Mouse (Mus musculus) lung, adult 2 months (tissue): ENCODE measurements around the gene Josd1. TPM values are rescaled to one million over a fixed set of nuclear protein-coding genes. Genes with fewer than 3 reads are reported as not detected.

Source experiments
- DNase-seq: peaks from one replicate; pipeline ENCODE4 v3.0.0; 2022
- H3K4me1 ChIP-seq: fragments of 200-500 bp; 2 replicates; pipeline ENCODE4 v1.6.1; 2011; ENCODE audit warnings: low read length; ENCODE audit not compliant: control insufficient read depth, insufficient read depth
- H3K4me3 ChIP-seq: fragments of 200-500 bp; replicated peaks from 2 replicates; pipeline ENCODE3; 2011; ENCODE audit warnings: low read depth, mild to moderate bottlenecking, control low read depth, low read length; ENCODE audit errors: extremely low read depth
- CTCF ChIP-seq: fragments of 200-500 bp; IDR thresholded peaks from 2 replicates; pipeline ENCODE4 v1.5.1; 2011; ENCODE audit warnings: mild to moderate bottlenecking, low read length, control low read depth; ENCODE audit not compliant: insufficient read depth
- POLR2A ChIP-seq: fragments of 200-500 bp; IDR thresholded peaks from 2 replicates; pipeline ENCODE4 v1.6.1; 2011; ENCODE audit warnings: low read depth, mild to moderate bottlenecking, control low read depth, low read length, borderline replicate concordance; ENCODE audit errors: extremely low read depth
- WGBS: fragments of 180-500 bp; shearing (Covaris S2); methylation state at CpG from one replicate; pipeline ENCODE4 v1.1.7; 2018; 5-methylcytosine and 5-hydroxymethylcytosine counted together
- polyA plus RNA-seq: library from polyadenylated mRNA; depleted of rRNA; stranded (reverse); fragments of >200 nt; gene quantifications from 2 replicates; pipeline ENCODE4 v1.2.3, GENCODE M21; 2012

The Josd1 gene
- polyA plus RNA-seq, 1 experiment: 16.3 TPM

DNA sequence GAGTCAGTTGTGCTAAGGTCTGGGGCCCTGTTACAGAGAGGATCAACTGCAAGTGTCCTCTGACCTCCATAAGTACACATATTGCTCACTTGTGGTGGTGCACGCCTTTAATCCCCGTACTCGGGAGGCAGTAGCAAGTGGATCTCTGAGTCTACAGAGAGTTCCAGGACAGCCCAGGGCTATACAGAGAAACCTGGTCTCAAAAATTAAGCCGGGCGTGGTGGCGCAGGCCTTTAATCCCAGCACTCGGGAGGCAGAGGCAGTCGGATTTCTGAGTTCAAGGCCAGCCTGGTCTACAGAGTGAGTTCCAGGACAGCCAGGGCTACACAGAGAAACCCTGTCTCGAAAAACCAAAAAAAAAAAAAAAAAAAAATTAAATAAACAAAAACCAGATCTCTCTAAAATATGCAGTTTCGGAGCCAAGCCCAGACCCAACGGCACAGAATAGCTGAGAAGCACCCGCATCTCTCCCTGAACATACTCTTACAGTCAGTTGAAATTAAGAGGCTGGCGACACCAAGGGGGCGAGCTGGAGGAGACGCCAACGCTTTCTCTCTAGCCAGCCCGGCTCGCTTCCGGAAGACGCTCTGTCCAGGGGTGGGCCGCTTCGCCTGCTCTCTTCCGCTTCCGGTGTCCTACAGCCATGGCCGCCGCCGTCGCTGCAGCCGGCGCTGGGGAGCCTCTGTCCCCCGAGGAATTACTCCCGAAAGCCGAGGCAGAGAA, 17.3 kb downstream of the Josd1 start, which contains the start of gene Tomm22:
Tomm22 (plus strand) TSS at position 613 of the 723 bp plus-strand sequence.
- Histone ChIP-seq H3K4me3 (peak within 1 kb of the TSS; percentile 95), H3K4me1 (peaks cover 5% of the 10 kb centered on the region; the same call in 1 of the 2 replicates)
- peak; percentile 79 for DNase-seq
- TF ChIP-seq CTCF (peak; percentile 60), POLR2A (peak; percentile 51; the same call in 1 of the 2 replicates)
- 15% methylated on average over 33 of the region's 33 CpGs for WGBS

DNA sequence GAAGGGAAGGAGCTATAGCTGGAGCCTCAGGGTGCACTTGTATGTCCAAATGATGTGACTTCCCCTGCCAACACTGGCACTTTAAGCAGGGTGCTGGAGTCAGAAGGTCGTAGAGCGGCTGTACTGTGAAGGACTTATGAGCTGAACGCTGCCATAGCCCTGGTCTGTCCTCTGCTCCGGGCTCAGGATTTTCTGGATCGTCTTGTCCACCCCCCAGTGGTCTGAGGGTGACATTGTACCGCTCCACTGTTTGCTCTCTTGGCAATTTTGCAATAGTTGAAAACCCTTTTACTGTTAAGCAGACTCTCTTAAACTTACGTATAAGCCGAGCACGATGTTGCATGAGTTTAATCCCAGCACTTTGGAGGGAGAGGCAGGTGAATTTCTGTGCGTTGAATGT, 18.5 kb downstream of the Josd1 start:
- Histone ChIP-seq H3K4me1 (peaks cover 5% of the 10 kb centered on the region; the same call in 1 of the 2 replicates), H3K4me3 (no peak overlapping the region)
- 55% methylated on average over 10 of the region's 10 CpGs for WGBS
- TF ChIP-seq CTCF (0 out of 2 replicates have a peak, but pooled peaks have one; percentile 7), POLR2A (no peak)
- peak; percentile 22 for DNase-seq

DNA sequence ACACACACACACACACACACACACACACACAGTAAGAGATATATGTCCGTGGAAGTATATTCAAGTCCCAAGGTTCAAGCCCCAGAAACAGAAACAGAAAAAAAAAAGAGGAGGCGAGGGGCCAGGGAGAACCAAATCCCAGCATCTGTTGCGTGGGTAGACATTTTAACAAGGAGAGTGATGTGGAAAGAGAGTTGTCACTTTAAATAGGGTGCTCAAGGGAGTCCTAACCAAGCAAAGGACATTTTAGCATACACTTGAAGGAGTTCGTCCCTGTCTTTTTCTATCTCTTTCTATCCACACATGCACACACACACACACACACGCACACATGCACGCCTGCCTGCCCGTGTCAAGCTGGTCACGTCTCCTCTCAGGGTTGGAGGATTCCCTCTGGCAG, 23.1 kb downstream of the Josd1 start:
- TF ChIP-seq CTCF (no peak), POLR2A (no peak)
- WGBS: 94% methylated on average over 8 of the region's 8 CpGs

DNA sequence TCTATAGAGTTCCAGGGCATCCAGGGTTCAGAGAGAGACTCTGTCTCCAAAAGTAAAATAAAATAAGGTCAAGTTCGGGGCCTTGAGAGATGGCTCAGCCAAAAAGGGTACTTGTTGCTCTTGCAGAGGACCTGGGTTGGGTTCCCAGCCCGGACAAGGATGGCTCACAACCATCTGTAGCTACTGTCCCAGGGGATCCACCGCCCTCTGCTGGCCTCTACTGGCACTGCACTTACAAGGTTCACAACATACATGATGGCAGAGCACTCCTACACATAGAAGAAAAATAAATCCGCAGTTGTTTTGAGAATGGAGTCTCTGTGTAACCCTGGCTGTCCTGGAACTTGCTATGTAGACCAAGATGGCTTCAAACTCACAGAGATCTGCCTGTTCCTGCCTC, 25.9 kb downstream of the Josd1 start:
- WGBS: 72% methylated on average over 4 of the region's 4 CpGs
- Histone ChIP-seq H3K4me1 (peaks cover 3% of the 10 kb centered on the region; the same call in 1 of the 2 replicates), H3K4me3 (no peak overlapping the region)
- DNase-seq: no peak
- no peak for TF ChIP-seq POLR2A
- TF ChIP-seq CTCF: peak; percentile 59

More for the DNA sequence above, 23.1 kb downstream of the Josd1 start:
- no peak overlapping the region for H3K4me3 ChIP-seq
- no peaks in the 10 kb centered on the region for H3K4me1 ChIP-seq
- DNase-seq: no peak

DNA sequence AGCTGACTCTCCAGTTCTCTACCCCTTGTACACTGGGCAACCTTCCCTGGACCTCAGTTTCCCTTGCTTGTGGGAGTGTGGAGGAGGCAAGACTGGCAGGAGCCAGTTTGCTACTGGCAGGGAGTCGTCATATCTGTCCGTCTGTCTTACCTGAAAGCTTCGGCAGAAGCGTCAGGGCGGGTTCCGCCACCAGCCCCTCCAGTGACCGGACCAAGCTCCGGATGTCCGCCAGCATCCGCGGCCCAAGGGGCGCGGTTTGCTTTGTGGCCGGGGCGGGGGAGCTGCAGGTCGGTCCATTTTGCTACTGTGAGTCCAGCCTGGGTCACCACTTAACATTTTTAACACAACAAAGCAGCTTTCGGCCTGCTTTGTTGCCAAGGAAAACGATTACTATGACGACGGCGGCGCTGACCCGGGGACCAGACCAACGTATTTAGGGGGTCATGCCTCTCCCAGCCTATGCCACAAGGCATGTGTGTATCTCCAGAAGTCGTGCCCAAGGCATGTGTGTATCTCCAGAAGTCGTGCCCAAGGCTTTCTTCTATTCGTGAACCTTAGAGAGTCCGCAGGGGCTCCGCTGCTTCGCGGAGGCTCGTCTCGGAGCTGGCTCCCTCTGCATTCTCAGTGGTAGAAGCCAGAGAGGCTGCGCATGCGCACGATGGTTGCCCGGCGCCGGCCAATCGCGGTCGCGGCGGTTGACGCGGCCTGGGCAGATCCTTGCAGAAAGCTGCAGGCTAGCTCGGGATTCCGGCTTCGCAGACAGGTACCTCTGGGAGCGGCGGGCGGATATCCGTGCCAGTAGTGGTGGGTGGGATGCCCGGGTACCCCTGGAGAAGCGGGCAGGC, 29.0 kb downstream of the Josd1 start, which contains the start of the genes Fam227a and Cby1:
Fam227a (minus strand) TSS at position 426 of the 845 bp plus-strand sequence.
Cby1 (plus strand) TSS at position 669 of the 845 bp plus-strand sequence.
- TF ChIP-seq CTCF (no peak), POLR2A (peak; percentile 74; the same call in 1 of the 2 replicates)
- DNase-seq: peak; percentile 96
- under 1% methylated on average over 55 of the region's 55 CpGs for WGBS
- Histone ChIP-seq H3K4me3 (peak within 1 kb of the TSS; percentile 100), H3K4me1 (peaks cover 3% of the 10 kb centered on the region; the same call in 1 of the 2 replicates)

DNA sequence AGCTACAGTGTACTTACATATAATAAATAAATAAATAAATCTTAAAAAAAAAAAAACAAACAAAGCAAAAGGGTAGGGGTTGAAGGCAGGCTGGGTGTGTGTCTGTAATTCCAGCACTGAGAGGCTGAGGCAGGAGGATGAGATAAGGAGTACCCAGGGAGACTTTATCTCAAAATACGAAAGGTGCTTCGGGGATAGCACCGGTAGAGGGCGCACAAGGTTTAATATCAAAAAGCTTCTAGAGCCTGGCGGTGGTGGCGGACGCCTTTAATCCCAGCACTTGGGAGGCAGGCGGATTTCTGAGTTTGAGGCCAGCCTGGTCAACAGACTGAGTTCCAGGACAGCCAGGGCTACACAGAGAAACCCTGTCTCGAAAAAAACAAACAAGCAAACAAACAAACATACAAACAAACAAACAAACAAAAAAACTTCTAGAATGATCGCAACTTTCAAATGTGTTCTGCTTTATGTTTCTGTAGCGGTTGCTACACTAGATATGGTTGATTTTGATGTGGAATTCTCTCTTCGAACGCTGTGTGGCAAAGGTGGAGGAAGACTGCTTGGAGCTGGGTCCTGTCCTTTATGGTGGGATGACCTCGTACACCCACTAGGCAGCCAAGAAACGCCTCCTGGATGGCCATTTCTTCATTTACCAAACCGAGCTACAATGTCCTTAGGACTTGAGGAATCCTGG, 29.7 kb downstream of the Josd1 start:
- DNase-seq: peak; percentile 85
- H3K4me1 ChIP-seq: peaks cover 3% of the 10 kb centered on the region; the same call in 1 of the 2 replicates
- TF ChIP-seq CTCF (peak; percentile 45), POLR2A (no peak)
- H3K4me3 ChIP-seq: peak overlapping the region; percentile 100
- WGBS: 2% methylated on average over 16 of the region's 16 CpGs

DNA sequence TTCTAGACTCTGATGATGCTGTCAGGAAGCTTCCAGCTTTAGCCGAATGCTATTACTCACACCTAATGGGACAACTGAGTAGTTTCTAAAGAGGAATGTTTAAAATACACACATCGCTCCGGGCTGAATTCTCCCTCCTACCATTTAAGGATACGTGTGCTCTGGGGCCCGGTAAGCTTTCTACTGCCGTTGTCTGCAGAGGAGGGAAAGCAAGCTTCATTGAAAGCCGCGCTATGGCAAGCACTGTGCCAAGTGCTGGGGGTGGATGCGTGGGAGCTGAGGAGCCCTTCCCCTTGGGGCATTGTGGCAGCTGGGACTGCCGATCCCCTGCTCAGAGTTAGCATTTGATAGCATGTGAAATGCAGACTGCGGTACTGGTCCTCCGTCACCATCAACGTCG, 31.3 kb downstream of the Josd1 start:
- H3K4me1 ChIP-seq: peaks cover 3% of the 10 kb centered on the region; the same call in 1 of the 2 replicates
- TF ChIP-seq CTCF (no peak), POLR2A (no peak)
- no peak for DNase-seq
- 87% methylated on average over 14 of the region's 14 CpGs for WGBS
- H3K4me3 ChIP-seq: no peak overlapping the region

DNA sequence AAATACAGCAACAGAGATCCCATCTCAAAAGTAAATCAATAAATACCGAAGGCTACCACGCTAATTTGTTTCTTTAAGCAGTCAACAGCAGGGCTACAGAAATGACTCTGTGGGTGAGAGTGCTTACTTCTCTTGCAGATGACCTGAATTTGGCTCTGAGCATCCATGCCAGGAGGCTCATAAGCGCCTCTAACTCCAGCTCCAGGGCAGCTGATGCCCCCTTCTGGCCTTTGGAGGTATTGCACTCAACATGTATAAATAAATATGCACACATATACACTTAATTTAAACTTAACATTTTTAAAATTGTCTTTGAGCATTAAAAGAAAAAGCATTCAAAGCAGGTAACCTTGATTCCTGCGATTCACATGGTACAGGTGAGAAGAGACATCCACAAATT, 36.2 kb downstream of the Josd1 start:
- TF ChIP-seq CTCF (peak; percentile 46), POLR2A (no peak)
- Histone ChIP-seq H3K4me3 (no peak overlapping the region), H3K4me1 (no peaks in the 10 kb centered on the region)
- DNase-seq: no peak
- WGBS: 79% methylated on average over 4 of the region's 4 CpGs

DNA sequence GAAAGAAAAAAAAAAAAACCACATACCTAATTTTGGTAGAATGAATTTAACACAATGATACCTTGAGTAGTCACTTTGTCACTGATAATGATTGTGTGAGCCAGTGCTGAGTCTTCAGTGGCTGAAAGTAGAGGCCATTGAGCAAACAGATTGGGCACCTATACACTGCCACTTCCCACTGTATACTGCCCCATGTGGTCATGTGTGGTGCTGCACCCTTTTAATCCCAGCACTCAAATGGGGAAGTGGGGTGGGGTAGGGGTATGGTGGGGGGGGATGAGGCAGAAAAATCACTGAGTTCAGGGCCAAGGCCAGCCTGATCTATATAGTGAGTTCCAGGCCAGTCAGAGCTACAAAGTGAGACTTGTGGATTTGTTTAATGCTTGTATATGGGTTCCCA, 37.1 kb downstream of the Josd1 start:
- Histone ChIP-seq H3K4me1 (no peaks in the 10 kb centered on the region), H3K4me3 (no peak overlapping the region)
- TF ChIP-seq CTCF: peak; percentile 63
- TF ChIP-seq POLR2A: no peak
- DNase-seq: peak; percentile 20
